Mouse (Mus musculus): ENCODE measurements at regions not wholly inside any gene's neighbourhood (a gene's known extent, or its start where the extent isn't known, plus 50 kb on each side); places are given as distances from the start of the nearest gene placed in this dataset.

- H3K4me2 ChIP-seq = no peak overlapping the region
- H3K27me3 ChIP-seq (ENCODE audit: control insufficient read depth, insufficient read depth, low read length) = no peaks in the 10 kb centered on the region
- no peak overlapping the region for H3K27ac ChIP-seq (ENCODE audit: low read depth, low read length)
- WGBS (ENCODE audit: insufficient replicate concordance) = 56% methylated on average over 4 of the region's 4 CpGs
- no peak overlapping the region for H3K4me3 ChIP-seq (ENCODE audit: low read depth, low read length)
- H3K9me3 ChIP-seq (replicated peaks; ENCODE audit: control insufficient read depth, low read length) = no peaks in the 10 kb centered on the region
- no peak overlapping the region for H3K9ac ChIP-seq (ENCODE audit: low read depth, low read length)
- H3K36me3 ChIP-seq (ENCODE audit: control insufficient read depth, insufficient read depth, low read length) = no peaks in the 10 kb centered on the region
- H3K4me1 ChIP-seq (ENCODE audit: control insufficient read depth, insufficient read depth, low read length) = peaks cover 1% of the 10 kb centered on the region
- ATAC-seq (replicated peaks; ENCODE audit: insufficient number of reproducible peaks, low FRiP score, low TSS enrichment) = no peak
These were observed 141.7 kb upstream of the Ccn2 start for GRCm38 (mm10) chr10:24453507-24453906.

GRCm38 (mm10) chr10:24458667-24459066 is 136.6 kb upstream of the Ccn2 start:
- WGBS (ENCODE audit: insufficient replicate concordance) = 29% methylated on average over 2 of the region's 2 CpGs
- no peaks in the 10 kb centered on the region; the same call in 1 of the 2 replicates for H3K36me3 ChIP-seq (ENCODE audit: control insufficient read depth, insufficient read depth, low read length)
- H3K4me3 ChIP-seq (ENCODE audit: low read depth, low read length) = no peak overlapping the region
- ATAC-seq (replicated peaks; ENCODE audit: insufficient number of reproducible peaks, low FRiP score, low TSS enrichment) = peak; percentile 46; the same call in 1 of the 2 replicates
- no peaks in the 10 kb centered on the region for H3K9me3 ChIP-seq (replicated peaks; ENCODE audit: control insufficient read depth, low read length)
- no peak overlapping the region for H3K9ac ChIP-seq (ENCODE audit: low read depth, low read length)
- H3K27me3 ChIP-seq (ENCODE audit: control insufficient read depth, insufficient read depth, low read length) = no peaks in the 10 kb centered on the region
- peak overlapping the region; percentile 54; the same call in 1 of the 2 replicates for H3K27ac ChIP-seq (ENCODE audit: low read depth, low read length)
- peaks cover 6% of the 10 kb centered on the region for H3K4me1 ChIP-seq (ENCODE audit: control insufficient read depth, insufficient read depth, low read length)
- H3K4me2 ChIP-seq = no peak overlapping the region

- Histone ChIP-seq H3K27ac (ENCODE audit: low read depth, low read length) (no peak overlapping the region), H3K4me1 (ENCODE audit: control insufficient read depth, insufficient read depth, low read length) (peaks cover 1% of the 10 kb centered on the region), H3K4me2 (no peak overlapping the region), H3K9me3 (replicated peaks; ENCODE audit: control insufficient read depth, low read length) (no peaks in the 10 kb centered on the region), H3K4me3 (ENCODE audit: low read depth, low read length) (no peak overlapping the region), H3K36me3 (ENCODE audit: control insufficient read depth, insufficient read depth, low read length) (no peaks in the 10 kb centered on the region; the same call in 1 of the 2 replicates), H3K27me3 (ENCODE audit: control insufficient read depth, insufficient read depth, low read length) (no peaks in the 10 kb centered on the region), H3K9ac (ENCODE audit: low read depth, low read length) (no peak overlapping the region)
- ATAC-seq (replicated peaks; ENCODE audit: insufficient number of reproducible peaks, low FRiP score, low TSS enrichment) = no peak
- 75% methylated on average over 1 of the region's 1 CpGs for WGBS (ENCODE audit: insufficient replicate concordance)
These were observed 131.4 kb upstream of the Ccn2 start for GRCm38 (mm10) chr10:24463873-24464272.

GRCm38 (mm10) chr10:24464377-24464776 is 130.9 kb upstream of the Ccn2 start:
- ATAC-seq (replicated peaks; ENCODE audit: insufficient number of reproducible peaks, low FRiP score, low TSS enrichment) = no peak
- no peak overlapping the region for H3K4me3 ChIP-seq (ENCODE audit: low read depth, low read length)
- no peaks in the 10 kb centered on the region; the same call in 1 of the 2 replicates for H3K36me3 ChIP-seq (ENCODE audit: control insufficient read depth, insufficient read depth, low read length)
- no peak overlapping the region for H3K4me2 ChIP-seq
- no peak overlapping the region for H3K27ac ChIP-seq (ENCODE audit: low read depth, low read length)
- H3K27me3 ChIP-seq (ENCODE audit: control insufficient read depth, insufficient read depth, low read length) = no peaks in the 10 kb centered on the region
- no peak overlapping the region for H3K9ac ChIP-seq (ENCODE audit: low read depth, low read length)
- H3K9me3 ChIP-seq (replicated peaks; ENCODE audit: control insufficient read depth, low read length) = no peaks in the 10 kb centered on the region
- 77% methylated on average over 3 of the region's 3 CpGs for WGBS (ENCODE audit: insufficient replicate concordance)
- H3K4me1 ChIP-seq (ENCODE audit: control insufficient read depth, insufficient read depth, low read length) = no peaks in the 10 kb centered on the region

GRCm38 (mm10) chr10:24469741-24470140 is 125.5 kb upstream of the Ccn2 start:
- 82% methylated on average over 1 of the region's 1 CpGs for WGBS (ENCODE audit: insufficient replicate concordance)
- Histone ChIP-seq H3K4me2 (no peak overlapping the region), H3K9ac (ENCODE audit: low read depth, low read length) (no peak overlapping the region), H3K9me3 (replicated peaks; ENCODE audit: control insufficient read depth, low read length) (no peaks in the 10 kb centered on the region), H3K27me3 (ENCODE audit: control insufficient read depth, insufficient read depth, low read length) (no peaks in the 10 kb centered on the region), H3K4me3 (ENCODE audit: low read depth, low read length) (no peak overlapping the region), H3K27ac (ENCODE audit: low read depth, low read length) (no peak overlapping the region), H3K36me3 (ENCODE audit: control insufficient read depth, insufficient read depth, low read length) (no peaks in the 10 kb centered on the region), H3K4me1 (ENCODE audit: control insufficient read depth, insufficient read depth, low read length) (no peaks in the 10 kb centered on the region)
- ATAC-seq (replicated peaks; ENCODE audit: insufficient number of reproducible peaks, low FRiP score, low TSS enrichment) = no peak

- Histone ChIP-seq H3K4me2 (no peak overlapping the region), H3K27ac (ENCODE audit: low read depth, low read length) (no peak overlapping the region), H3K4me1 (ENCODE audit: control insufficient read depth, insufficient read depth, low read length) (no peaks in the 10 kb centered on the region), H3K27me3 (ENCODE audit: control insufficient read depth, insufficient read depth, low read length) (no peaks in the 10 kb centered on the region), H3K9ac (ENCODE audit: low read depth, low read length) (no peak overlapping the region), H3K4me3 (ENCODE audit: low read depth, low read length) (no peak overlapping the region), H3K36me3 (ENCODE audit: control insufficient read depth, insufficient read depth, low read length) (no peaks in the 10 kb centered on the region), H3K9me3 (replicated peaks; ENCODE audit: control insufficient read depth, low read length) (no peaks in the 10 kb centered on the region)
- WGBS (ENCODE audit: insufficient replicate concordance) = 72% methylated on average over 2 of the region's 2 CpGs
- no peak for ATAC-seq (replicated peaks; ENCODE audit: insufficient number of reproducible peaks, low FRiP score, low TSS enrichment)
These were observed 123.7 kb upstream of the Ccn2 start for GRCm38 (mm10) chr10:24471521-24471920.

GRCm38 (mm10) chr10:24476288-24476687 is 119.0 kb upstream of the Ccn2 start:
- no peak for ATAC-seq (replicated peaks; ENCODE audit: insufficient number of reproducible peaks, low FRiP score, low TSS enrichment)
- Histone ChIP-seq H3K4me3 (ENCODE audit: low read depth, low read length) (no peak overlapping the region), H3K4me2 (no peak overlapping the region)

GRCm38 (mm10) chr10:24478535-24478934 is 116.7 kb upstream of the Ccn2 start:
- Histone ChIP-seq H3K4me1 (ENCODE audit: control insufficient read depth, insufficient read depth, low read length) (peaks cover 7% of the 10 kb centered on the region), H3K4me3 (ENCODE audit: low read depth, low read length) (no peak overlapping the region), H3K27ac (ENCODE audit: low read depth, low read length) (peak overlapping the region; percentile 95), H3K36me3 (ENCODE audit: control insufficient read depth, insufficient read depth, low read length) (no peaks in the 10 kb centered on the region), H3K9me3 (replicated peaks; ENCODE audit: control insufficient read depth, low read length) (no peaks in the 10 kb centered on the region), H3K4me2 (no peak overlapping the region), H3K27me3 (ENCODE audit: control insufficient read depth, insufficient read depth, low read length) (no peaks in the 10 kb centered on the region), H3K9ac (ENCODE audit: low read depth, low read length) (0 out of 2 replicates have a peak overlapping the region, but pooled peaks have one; percentile 2)
- 92% methylated on average over 2 of the region's 2 CpGs for WGBS (ENCODE audit: insufficient replicate concordance)
- ATAC-seq (replicated peaks; ENCODE audit: insufficient number of reproducible peaks, low FRiP score, low TSS enrichment) = no peak

More at GRCm38 (mm10) chr10:24476288-24476687, 119.0 kb upstream of the Ccn2 start:
- no peaks in the 10 kb centered on the region for H3K9me3 ChIP-seq (replicated peaks; ENCODE audit: control insufficient read depth, low read length)
- H3K4me1 ChIP-seq (ENCODE audit: control insufficient read depth, insufficient read depth, low read length) = peaks cover 7% of the 10 kb centered on the region
- H3K36me3 ChIP-seq (ENCODE audit: control insufficient read depth, insufficient read depth, low read length) = no peaks in the 10 kb centered on the region
- H3K27me3 ChIP-seq (ENCODE audit: control insufficient read depth, insufficient read depth, low read length) = no peaks in the 10 kb centered on the region
- no peak overlapping the region for H3K9ac ChIP-seq (ENCODE audit: low read depth, low read length)
- no peak overlapping the region for H3K27ac ChIP-seq (ENCODE audit: low read depth, low read length)

- peak overlapping the region; percentile 37 for H3K4me2 ChIP-seq
- peak; percentile 71; the same call in 1 of the 2 replicates for ATAC-seq (replicated peaks; ENCODE audit: insufficient number of reproducible peaks, low FRiP score, low TSS enrichment)
- H3K9ac ChIP-seq (ENCODE audit: low read depth, low read length) = no peak overlapping the region
- 28% methylated on average over 11 of the region's 11 CpGs for WGBS (ENCODE audit: insufficient replicate concordance)
- H3K36me3 ChIP-seq (ENCODE audit: control insufficient read depth, insufficient read depth, low read length) = no peaks in the 10 kb centered on the region
- peak overlapping the region; percentile 95 for H3K27ac ChIP-seq (ENCODE audit: low read depth, low read length)
- H3K27me3 ChIP-seq (ENCODE audit: control insufficient read depth, insufficient read depth, low read length) = no peaks in the 10 kb centered on the region
- H3K4me1 ChIP-seq (ENCODE audit: control insufficient read depth, insufficient read depth, low read length) = peaks cover 11% of the 10 kb centered on the region
- H3K4me3 ChIP-seq (ENCODE audit: low read depth, low read length) = no peak overlapping the region
- H3K9me3 ChIP-seq (replicated peaks; ENCODE audit: control insufficient read depth, low read length) = no peaks in the 10 kb centered on the region
These were observed 116.1 kb upstream of the Ccn2 start for GRCm38 (mm10) chr10:24479148-24479547.

All from heart, embryonic 11.5 days (tissue).